Mouse (Mus musculus) MEL (cell line): Measurements from ENCODE around the gene Fnbp1. TPM values are rescaled to one million over a fixed set of nuclear protein-coding genes. Genes with fewer than 3 reads are reported as not detected.

Source experiments
- DNase-seq: peaks from one replicate; pipeline ENCODE4 v3.0.0; 2011; ENCODE audit warnings: low read depth, low spot score
- H3K27ac ChIP-seq: 2 replicates; pipeline ENCODE4 v1.5.1; 2012; ENCODE audit warnings: low read depth, mild to moderate bottlenecking, control low read depth, low read length, moderate library complexity; ENCODE audit not compliant: control insufficient read depth
- H3K27me3 ChIP-seq, 2 experiments: fragments of 150-350 bp in 1 of 2; sonication (generic) in 1 of 2; 2 replicates each; pipeline ENCODE4 v1.6.1; 2012; ENCODE audit warnings: low read length in 2 of 2, mild to moderate bottlenecking in 2 of 2, improper control_type of control experiment in 1 of 2, moderate library complexity in 1 of 2; ENCODE audit not compliant: insufficient read depth in 2 of 2, control insufficient read depth in 1 of 2
- H3K36me3 ChIP-seq, 2 experiments: 2 replicates each; pipeline ENCODE4 v1.6.1; 2012 to 2014; ENCODE audit warnings: low read length in 2 of 2, improper control_type of control experiment in 1 of 2, inconsistent platforms in 1 of 2, mild to moderate bottlenecking in 1 of 2; ENCODE audit not compliant: insufficient read depth in 2 of 2, control insufficient read depth in 1 of 2
- H3K4me1 ChIP-seq, 2 experiments: fragments of 150-350 bp in 1 of 2; sonication (generic) in 1 of 2; 2 replicates each; pipeline ENCODE4 v1.6.1; 2012; ENCODE audit warnings: low read length in 2 of 2, improper control_type of control experiment in 1 of 2, mild to moderate bottlenecking in 1 of 2; ENCODE audit not compliant: insufficient read depth in 2 of 2, control insufficient read depth in 1 of 2
- H3K4me3 ChIP-seq, 2 experiments: fragments of 150-350 bp in 1 of 2; sonication (generic) in 1 of 2; 2 replicates each; pipeline ENCODE4 v1.5.1; 2012; ENCODE audit warnings: low read depth in 2 of 2, low read length in 2 of 2, mild to moderate bottlenecking in 2 of 2, moderate library complexity in 2 of 2, control low read depth in 1 of 2, improper control_type of control experiment in 1 of 2; ENCODE audit not compliant: control insufficient read depth in 1 of 2, insufficient read depth in 1 of 2
- H3K79me2 ChIP-seq: 2 replicates; pipeline ENCODE4 v1.6.1; 2012; ENCODE audit warnings: mild to moderate bottlenecking, low read length, moderate library complexity; ENCODE audit not compliant: control insufficient read depth, poor library complexity, insufficient read depth
- H3K9ac ChIP-seq: 2 replicates; pipeline ENCODE4 v1.6.1; 2012; ENCODE audit warnings: low read depth, mild to moderate bottlenecking, control low read depth, low read length, moderate library complexity; ENCODE audit not compliant: control insufficient read depth, poor library complexity, severe bottlenecking
- H3K9me3 ChIP-seq: fragments of 150-350 bp; sonication (generic); replicated peaks from 2 replicates; pipeline ENCODE4 v1.6.1; 2012; ENCODE audit warnings: mild to moderate bottlenecking, low read length, improper control_type of control experiment, moderate library complexity; ENCODE audit not compliant: insufficient read depth
- CHD1 ChIP-seq: IDR thresholded peaks from 2 replicates; pipeline ENCODE4 v1.6.1; 2012; ENCODE audit warnings: low read depth, mild to moderate bottlenecking, inconsistent platforms, low read length, improper control_type of control experiment
- HCFC1 ChIP-seq: IDR thresholded peaks from 2 replicates; pipeline ENCODE4 v1.6.1; 2012; ENCODE audit warnings: low read depth, mild to moderate bottlenecking, inconsistent platforms, low read length, improper control_type of control experiment, moderate library complexity
- MEF2A ChIP-seq: IDR thresholded peaks from 2 replicates; pipeline ENCODE4 v1.6.1; 2014; ENCODE audit warnings: low read depth, mild to moderate bottlenecking, inconsistent platforms, low read length, improper control_type of control experiment; ENCODE audit not compliant: poor library complexity, insufficient replicate concordance, severe bottlenecking; ENCODE audit errors: extremely low read depth
- MXI1 ChIP-seq: IDR thresholded peaks from 2 replicates; pipeline ENCODE4 v1.6.1; 2011; ENCODE audit warnings: mild to moderate bottlenecking, low read depth, low read length, improper control_type of control experiment
- MYC ChIP-seq: IDR thresholded peaks from 2 replicates; pipeline ENCODE4 v1.6.1; 2011; ENCODE audit warnings: low read depth, mild to moderate bottlenecking, low read length, improper control_type of control experiment, moderate library complexity
- NELFE ChIP-seq: IDR thresholded peaks from 2 replicates; pipeline ENCODE4 v1.6.1; 2011; ENCODE audit warnings: low read depth, low read length, improper control_type of control experiment
- NRF1 ChIP-seq: IDR thresholded peaks from 2 replicates; pipeline ENCODE4 v1.6.1; 2014; ENCODE audit warnings: low read depth, mild to moderate bottlenecking, inconsistent platforms, low read length, improper control_type of control experiment, moderate library complexity; ENCODE audit not compliant: poor library complexity, insufficient read depth, severe bottlenecking
- POLR2A ChIP-seq, 2 experiments: IDR thresholded peaks; 2 replicates each; pipeline ENCODE4 v1.6.1; 2011 to 2012; ENCODE audit warnings: low read length in 2 of 2, mild to moderate bottlenecking in 2 of 2, control low read depth in 1 of 2, improper control_type of control experiment in 1 of 2, low read depth in 1 of 2, moderate library complexity in 1 of 2; ENCODE audit not compliant: control insufficient read depth in 1 of 2, insufficient read depth in 1 of 2, poor library complexity in 1 of 2
- POLR2AphosphoS5 ChIP-seq: IDR thresholded peaks from 2 replicates; pipeline ENCODE4 v1.6.1; 2012; ENCODE audit warnings: low read depth, borderline replicate concordance, mild to moderate bottlenecking, inconsistent platforms, low read length, moderate library complexity, mixed read lengths
- RAD21 ChIP-seq: IDR thresholded peaks from 2 replicates; pipeline ENCODE4 v1.6.1; 2011; ENCODE audit warnings: mild to moderate bottlenecking, low read depth, low read length, improper control_type of control experiment
- TAL1 ChIP-seq: IDR thresholded peaks from 2 replicates; pipeline ENCODE4 v1.6.1; 2012; ENCODE audit warnings: mild to moderate bottlenecking, inconsistent platforms, low read length, moderate library complexity, mixed read lengths
- TBP ChIP-seq: IDR thresholded peaks from 2 replicates; pipeline ENCODE4 v1.8.0; 2011; ENCODE audit warnings: low read depth, low read length, improper control_type of control experiment
- TCF12 ChIP-seq: IDR thresholded peaks from 2 replicates; pipeline ENCODE4 v1.6.1; 2014; ENCODE audit warnings: low read depth, mild to moderate bottlenecking, inconsistent platforms, low read length, improper control_type of control experiment, moderate library complexity
- USF1 ChIP-seq: IDR thresholded peaks from 2 replicates; pipeline ENCODE4 v1.6.1; 2014; ENCODE audit warnings: low read depth, mild to moderate bottlenecking, inconsistent platforms, low read length, improper control_type of control experiment, moderate library complexity
- USF2 ChIP-seq, 2 experiments: IDR thresholded peaks; 2 replicates each; pipeline ENCODE4 v1.6.1; 2011 to 2012; ENCODE audit warnings: improper control_type of control experiment in 2 of 2, low read length in 2 of 2, borderline replicate concordance in 1 of 2, inconsistent platforms in 1 of 2, low read depth in 1 of 2, mild to moderate bottlenecking in 1 of 2; ENCODE audit not compliant: insufficient read depth in 1 of 2
- ZC3H11A ChIP-seq: IDR thresholded peaks from 2 replicates; pipeline ENCODE4 v1.6.1; 2012; ENCODE audit warnings: low read depth, mild to moderate bottlenecking, inconsistent platforms, low read length, improper control_type of control experiment
- ZNF384 ChIP-seq: IDR thresholded peaks from 2 replicates; pipeline ENCODE4 v1.6.1; 2012; ENCODE audit warnings: low read depth, mild to moderate bottlenecking, inconsistent platforms, low read length, improper control_type of control experiment
- polyA plus RNA-seq, 2 experiments: library from polyadenylated mRNA; stranded (reverse) in 1 of 2; unstranded in 1 of 2; fragments of >175 nt in 1 of 2; fragments of >200 nt in 1 of 2; gene quantifications; 2 replicates each; pipeline versions ENCODE4 v1.2.1 to v1.2.4; 2012; ENCODE audit warnings: low replicate concordance in 2 of 2, low read depth in 1 of 2; ENCODE audit not compliant: insufficient read length in 2 of 2, insufficient read depth in 1 of 2, missing spikeins in 1 of 2
- total RNA-seq: library from RNA; depleted of rRNA; stranded (reverse); fragments of 300-350 nt; gene quantifications from 2 replicates; pipeline ENCODE4 v1.2.3, GENCODE M21; 2012

The Fnbp1 gene
- total and polyA plus RNA-seq, 3 experiments: 3.4 to 17.5 TPM; not detected in 1

- DNase-seq: no peak
- no peaks in the 10 kb centered on the region for H3K36me3 ChIP-seq
- H3K4me1 ChIP-seq: no peaks in the 10 kb centered on the region
- no peak for TF ChIP-seq USF1
- TF ChIP-seq TAL1: no peak
- TF ChIP-seq CHD1: no peak
- TF ChIP-seq ZC3H11A: no peak
- TF ChIP-seq POLR2AphosphoS5: no peak
- TF ChIP-seq MYC: no peak
- H3K9ac ChIP-seq: no peak overlapping the region
- no peak overlapping the region for H3K27ac ChIP-seq
- H3K9me3 ChIP-seq: no peaks in the 10 kb centered on the region
- H3K79me2 ChIP-seq: no peaks in the 10 kb centered on the region
- no peaks in the 10 kb centered on the region for H3K27me3 ChIP-seq
- H3K4me3 ChIP-seq: no peak overlapping the region
Observed at GRCm38 (mm10) chr2:31089607-31090006, 52.2 kb downstream of the Fnbp1 start.

DNA sequence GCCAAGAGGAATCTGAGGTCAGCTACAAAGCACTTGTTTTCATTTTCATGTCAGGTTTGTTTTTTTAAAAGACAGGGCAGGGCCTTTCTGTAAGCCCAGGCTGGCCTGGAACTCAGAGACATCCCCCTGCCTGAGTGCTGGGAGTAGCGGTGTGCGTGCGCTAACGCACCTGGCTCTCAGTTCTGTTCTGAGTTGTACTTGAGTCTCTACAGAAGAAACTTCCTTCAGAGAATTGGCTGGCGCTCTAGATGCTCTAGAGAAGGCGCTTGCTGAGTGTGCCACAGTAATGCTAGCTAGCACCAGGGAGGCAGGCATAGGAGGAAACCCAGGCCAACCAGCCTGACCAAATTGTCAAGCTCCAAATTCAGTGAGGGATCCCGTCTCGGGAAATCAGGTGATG, 52.9 kb downstream of the Fnbp1 start:
- Histone ChIP-seq H3K9me3 (no peaks in the 10 kb centered on the region), H3K36me3 (no peaks in the 10 kb centered on the region), H3K4me1 (no peaks in the 10 kb centered on the region), H3K79me2 (no peaks in the 10 kb centered on the region), H3K9ac (no peak overlapping the region), H3K27ac (no peak overlapping the region), H3K4me3 (no peak overlapping the region), H3K27me3 (no peaks in the 10 kb centered on the region)
- TF ChIP-seq USF1: no peak
- no peak for TF ChIP-seq MEF2A
- TF ChIP-seq HCFC1: no peak
- no peak for TF ChIP-seq ZNF384
- TF ChIP-seq POLR2AphosphoS5: no peak
- TF ChIP-seq POLR2A (IDR thresholded peaks at IDR 0.05; ENCODE audit: control insufficient read depth in 1 of 2, insufficient read depth in 1 of 2, low read depth in 1 of 2, low read length in 2 of 2, poor library complexity in 1 of 2): no peak
- DNase-seq: no peak

GRCm38 (mm10) chr2:31087663-31088661, 53.8 kb downstream of the Fnbp1 start:
- Histone ChIP-seq H3K4me3 (no peak overlapping the region), H3K4me1 (peaks cover 0 to 7% of the 10 kb centered on the region in 2 experiments; a peak in 3 of 4 replicates), H3K36me3 (peaks cover 0 to 4% of the 10 kb centered on the region in 2 experiments; a peak in 2 of 4 replicates), H3K79me2 (no peaks in the 10 kb centered on the region), H3K9ac (no peak overlapping the region), H3K27me3 (no peaks in the 10 kb centered on the region), H3K27ac (no peak overlapping the region), H3K9me3 (no peaks in the 10 kb centered on the region)
- DNase-seq: no peak
- TF ChIP-seq TBP (no peak), MYC (no peak), RAD21 (no peak), NELFE (no peak), NRF1 (no peak), TCF12 (no peak), USF2 (IDR thresholded peaks at IDR 0.05; ENCODE audit: borderline replicate concordance in 1 of 2, insufficient read depth in 1 of 2, low read depth in 1 of 2, low read length in 2 of 2) (no peak), TAL1 (no peak), MXI1 (no peak), POLR2A (IDR thresholded peaks at IDR 0.05; ENCODE audit: control insufficient read depth in 1 of 2, insufficient read depth in 1 of 2, low read depth in 1 of 2, low read length in 2 of 2, poor library complexity in 1 of 2) (no peak)
